Mouse (Mus musculus) megakaryocyte-erythroid progenitor cell, adult 5-6 weeks (primary cell): ENCODE data around the gene Emilin3. TPM values are rescaled to one million over a fixed set of nuclear protein-coding genes. Genes with fewer than 3 reads are reported as not detected.
"Not testable (repeated sequence)": the region's sequence is repeated elsewhere in the genome, so short reads cannot be mapped to it uniquely, and the experiment has no call there.

ENCODE experiments used
- ATAC-seq: replicated peaks from 2 replicates; pipeline ENCODE4 v1.8.0; 2016; ENCODE audit warnings: mild to moderate bottlenecking, inconsistent platforms; ENCODE audit not compliant: severe bottlenecking, poor library complexity, low FRiP score, low TSS enrichment
- total RNA-seq, 2 experiments: library from RNA; stranded (forward) in 1 of 2; stranded (reverse) in 1 of 2; fragments of 200-1000, 215-1000 nt in 1 of 2; fragments of >200 nt in 1 of 2; fragmentation: Nextera tagmentation in 1 of 2; gene quantifications; 2 replicates each; pipeline ENCODE4 v1.2.3; 2014 to 2017

Emilin3 gene
- total RNA-seq (2014; fragmentation: Nextera tagmentation) (not detected in 2 replicates), total RNA-seq (2017) (not detected in 2 replicates)

DNA sequence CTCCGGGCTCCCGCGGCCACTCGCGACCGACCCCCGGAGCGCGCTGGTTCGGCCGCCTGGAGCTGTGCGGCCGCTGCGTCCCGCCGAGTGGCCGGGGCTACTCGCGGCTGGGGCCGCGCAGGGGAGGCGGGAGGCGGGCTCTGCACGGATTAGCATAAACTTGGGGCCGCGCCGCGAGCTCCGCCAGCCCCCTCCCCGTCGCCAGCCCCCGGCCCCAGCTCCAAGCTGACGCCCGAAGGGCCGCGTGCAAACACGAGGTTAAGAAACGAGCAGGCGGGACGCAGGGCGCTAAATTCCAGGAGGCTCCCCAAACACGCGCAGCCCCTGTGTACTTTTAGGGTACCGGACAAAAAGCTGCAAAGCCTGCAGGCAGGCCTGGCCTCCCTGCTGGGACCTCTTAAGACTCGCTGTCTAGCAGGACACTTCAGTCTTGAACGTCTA is at the start of gene Emilin3:
TSS of gene Emilin3 (minus strand) at position 98 of the 441 bp plus-strand sequence.
- no peak for ATAC-seq

DNA sequence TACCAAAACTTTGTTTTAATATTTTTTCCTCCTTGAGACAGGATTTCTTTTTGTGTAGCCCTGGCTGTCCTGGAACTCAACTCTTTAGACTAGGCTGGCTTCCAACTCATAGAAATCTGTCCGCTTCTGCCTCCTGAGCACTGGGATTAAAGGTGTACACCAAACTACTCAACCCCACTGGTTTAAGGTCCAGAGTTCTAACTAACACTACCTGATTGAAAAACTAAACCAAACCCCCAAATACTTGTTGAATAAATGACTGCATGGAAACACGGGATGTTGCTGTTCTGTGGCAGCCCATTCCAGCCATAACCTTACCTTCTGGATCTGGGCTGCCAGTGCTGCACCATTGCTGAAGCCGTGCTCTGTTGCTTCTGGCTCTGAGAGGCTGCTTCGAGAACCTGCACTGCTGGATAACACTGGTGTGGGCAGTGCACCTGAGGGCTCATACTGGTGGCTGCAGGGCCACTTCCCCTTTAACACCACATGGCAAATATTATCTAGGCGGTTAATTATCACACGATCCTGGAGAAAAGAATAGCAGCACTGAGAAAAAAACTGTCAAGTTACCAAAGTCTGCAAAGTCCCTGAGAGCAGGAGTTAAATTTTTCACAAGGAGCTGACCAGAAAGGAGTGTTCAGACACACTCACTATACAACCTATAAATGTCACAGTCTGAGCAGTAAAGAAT is 49.0 kb upstream of the Emilin3 start:
- ATAC-seq, result peak; percentile 37

DNA sequence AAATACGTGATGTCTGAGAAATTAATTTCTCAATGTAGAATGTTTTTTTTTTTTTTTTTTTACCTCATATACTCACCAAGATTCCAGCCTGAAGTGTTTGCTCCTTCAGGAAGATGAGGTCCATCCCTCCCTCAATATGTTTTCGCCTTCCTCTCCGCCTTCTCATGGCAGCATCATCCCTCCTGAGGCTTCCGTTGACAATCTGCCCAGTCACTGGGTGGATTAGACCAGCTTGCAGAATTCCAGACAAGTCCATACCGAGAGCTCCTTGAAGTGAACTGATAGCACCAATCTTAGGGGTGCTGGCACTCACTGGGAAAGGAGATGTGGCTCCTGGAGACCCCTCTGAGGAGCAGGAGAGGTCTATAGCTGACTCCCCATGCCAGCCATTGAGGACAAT is 47.8 kb upstream of the Emilin3 start:
- ATAC-seq, result no peak

DNA sequence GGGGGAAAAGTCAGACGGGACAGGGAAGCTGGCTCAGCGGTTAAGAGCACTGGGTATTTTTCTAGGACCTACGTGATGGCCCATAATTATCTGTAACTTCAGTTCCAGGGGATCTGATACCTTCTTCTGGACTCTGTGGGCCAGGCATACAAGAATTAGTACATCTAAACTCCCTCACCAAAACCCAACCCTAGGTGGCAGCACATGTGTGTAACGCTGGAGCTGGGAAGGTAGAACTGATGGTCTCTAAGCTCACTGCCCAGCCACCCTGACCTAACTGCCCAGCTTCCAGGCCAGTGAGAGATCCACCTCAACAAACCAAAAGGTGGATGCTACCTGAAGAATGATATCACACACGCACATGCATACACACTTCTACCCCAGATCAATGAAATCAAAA is 46.6 kb upstream of the Emilin3 start:
- ATAC-seq, result no peak

DNA sequence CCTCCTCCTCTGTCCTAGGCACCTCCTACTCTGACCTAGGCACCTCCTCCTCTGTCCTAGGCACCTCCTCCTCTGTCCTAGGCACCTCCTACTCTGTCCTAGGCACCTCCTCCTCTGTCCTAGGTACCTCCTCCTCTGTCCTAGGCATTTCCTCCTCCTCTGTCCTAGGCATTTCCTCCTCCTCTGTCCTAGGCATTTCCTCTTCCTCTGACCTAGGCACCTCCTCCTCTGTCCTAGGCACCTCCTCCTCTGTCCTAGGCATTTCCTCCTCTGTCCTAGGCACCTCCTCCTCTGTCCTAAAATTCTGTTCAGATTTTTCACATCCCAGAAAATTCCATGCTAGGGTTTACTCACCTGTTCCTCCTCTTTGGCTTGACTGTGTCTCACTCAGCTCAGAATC is 45.7 kb upstream of the Emilin3 start:
- ATAC-seq, result not testable (repeated sequence)

DNA sequence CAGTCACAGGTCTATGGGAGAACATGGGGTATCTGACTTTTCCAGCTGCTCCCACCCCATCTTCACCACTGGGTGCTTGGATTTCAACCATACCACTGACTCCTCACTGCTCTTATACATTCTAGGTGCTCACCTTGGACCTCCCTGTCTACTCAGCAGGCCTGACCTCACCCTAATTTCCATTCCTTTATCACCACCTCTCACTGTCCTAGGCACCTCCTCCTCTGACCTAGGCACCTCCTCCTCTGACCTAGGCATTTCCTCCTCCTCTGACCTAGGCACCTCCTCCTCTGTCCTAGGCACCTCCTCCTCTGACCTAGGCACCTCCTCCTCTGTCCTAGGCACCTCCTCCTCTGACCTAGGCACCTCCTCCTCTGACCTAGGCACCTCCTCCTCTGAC is 45.2 kb upstream of the Emilin3 start:
- 0 out of 2 replicates have a peak, but pooled peaks have one; percentile 15 for ATAC-seq

DNA sequence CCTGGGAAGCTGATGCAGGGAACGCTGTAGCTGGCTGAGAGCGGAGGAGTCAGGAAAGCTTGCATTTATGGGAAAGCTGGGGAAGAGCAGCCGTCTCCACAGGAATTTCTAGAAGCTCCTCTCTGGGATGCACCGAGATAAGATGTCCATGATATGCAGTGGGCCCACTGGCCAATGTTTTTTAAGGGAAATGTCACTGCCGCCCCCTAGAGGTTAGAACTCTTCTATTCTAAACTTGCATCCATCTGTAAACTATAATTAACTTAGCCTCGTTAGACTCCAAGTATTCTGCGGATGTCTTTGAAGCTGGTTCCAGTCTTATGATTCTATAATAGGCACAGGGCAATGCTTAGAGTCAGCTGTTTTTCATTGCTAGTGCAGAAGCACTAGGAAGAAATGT is 43.2 kb upstream of the Emilin3 start:
- ATAC-seq, result no peak

DNA sequence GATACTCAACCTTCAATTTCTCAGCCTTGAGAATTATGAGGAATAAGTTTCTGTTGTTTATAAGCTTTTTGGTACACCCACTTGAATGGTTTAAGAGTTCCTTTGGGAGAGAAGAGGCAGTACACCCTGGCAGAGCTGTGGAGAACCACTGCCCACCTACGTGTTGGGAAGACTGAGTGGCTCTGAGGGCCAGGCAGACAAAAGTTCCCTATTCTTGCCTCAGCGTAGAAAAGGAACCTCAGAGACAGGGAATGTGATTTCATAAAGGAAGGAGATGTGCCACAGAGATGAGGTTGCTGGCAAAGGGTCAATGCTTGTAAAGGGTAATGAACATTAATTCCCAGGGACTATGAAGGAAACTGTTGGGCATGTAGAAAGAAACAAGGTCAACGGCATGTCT is 42.4 kb upstream of the Emilin3 start:
- no peak for ATAC-seq

DNA sequence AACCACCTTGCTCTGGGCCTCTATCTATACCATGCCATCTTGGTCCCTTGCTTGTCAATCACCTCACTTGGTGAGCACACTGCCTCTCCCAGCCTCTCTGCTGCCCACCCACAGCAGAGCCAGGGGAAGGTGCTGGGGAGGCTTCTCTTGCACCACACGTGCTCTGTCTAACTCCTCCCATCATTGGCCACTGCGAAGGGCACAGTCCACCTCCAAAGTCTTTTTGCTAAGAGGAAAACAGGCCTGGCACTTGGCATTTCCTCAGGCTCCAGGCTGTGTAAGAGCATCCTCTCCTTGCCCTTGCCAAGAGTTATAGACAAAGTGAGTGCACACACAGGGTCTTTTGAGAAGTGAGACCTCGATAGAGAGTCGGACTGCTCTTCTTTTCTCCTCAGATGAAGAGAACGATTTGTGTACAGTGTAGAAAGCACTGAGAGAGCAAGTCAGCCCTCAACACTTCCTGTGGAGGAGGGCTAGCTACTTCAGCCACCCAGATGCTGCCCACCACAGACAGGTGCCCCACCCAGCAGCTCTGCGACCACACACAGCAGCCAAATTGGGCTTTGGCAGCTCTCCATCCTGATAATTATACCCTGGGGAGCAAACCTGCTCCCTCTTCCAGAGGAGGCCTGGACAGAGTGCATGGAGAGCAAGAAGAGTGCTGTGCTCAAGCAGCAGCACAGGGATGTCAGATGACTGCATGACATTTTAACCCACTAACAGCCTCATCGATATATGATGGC is 41.2 kb upstream of the Emilin3 start:
- peak; percentile 34; the same call in 1 of the 2 replicates for ATAC-seq

DNA sequence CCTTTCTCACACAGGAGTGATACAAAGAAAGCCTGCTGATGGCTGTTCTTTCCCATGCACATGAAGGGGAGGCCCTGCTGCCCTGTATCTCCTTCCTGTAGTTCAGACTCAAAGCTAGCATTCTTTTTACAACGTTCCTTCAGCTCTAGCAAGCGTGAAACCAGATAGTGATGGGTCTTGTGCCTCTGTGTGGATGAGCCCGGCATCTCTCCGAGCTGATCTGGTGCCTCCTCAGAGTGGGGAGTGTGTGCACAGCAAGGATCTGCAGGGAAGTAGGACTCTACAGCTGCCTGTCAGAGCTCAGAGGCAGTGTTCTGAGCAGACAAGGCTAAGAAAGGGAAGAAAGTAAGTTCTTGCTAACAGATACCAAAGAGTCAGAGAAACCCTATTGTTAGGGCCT is 39.5 kb upstream of the Emilin3 start:
- ATAC-seq, result no peak

DNA sequence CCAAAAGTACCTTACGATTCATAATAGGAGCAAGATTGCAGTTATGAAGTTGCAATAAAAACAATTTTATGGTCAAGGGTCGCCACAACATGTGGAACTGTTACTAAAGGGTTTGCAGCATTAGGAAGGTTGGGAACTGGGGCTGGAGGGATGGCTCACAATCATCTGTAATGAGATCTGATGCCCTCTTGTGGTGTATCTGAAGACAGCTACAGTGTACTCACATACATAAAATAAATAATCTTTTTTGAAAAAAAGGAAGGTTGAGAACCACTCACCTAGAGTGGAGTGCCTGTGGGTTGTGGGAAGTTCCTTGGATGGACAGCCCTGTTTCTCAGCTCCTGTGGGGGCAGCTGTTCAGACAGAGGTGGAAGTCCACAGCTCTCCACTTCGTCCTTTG is 30.3 kb upstream of the Emilin3 start:
- ATAC-seq, result no peak

DNA sequence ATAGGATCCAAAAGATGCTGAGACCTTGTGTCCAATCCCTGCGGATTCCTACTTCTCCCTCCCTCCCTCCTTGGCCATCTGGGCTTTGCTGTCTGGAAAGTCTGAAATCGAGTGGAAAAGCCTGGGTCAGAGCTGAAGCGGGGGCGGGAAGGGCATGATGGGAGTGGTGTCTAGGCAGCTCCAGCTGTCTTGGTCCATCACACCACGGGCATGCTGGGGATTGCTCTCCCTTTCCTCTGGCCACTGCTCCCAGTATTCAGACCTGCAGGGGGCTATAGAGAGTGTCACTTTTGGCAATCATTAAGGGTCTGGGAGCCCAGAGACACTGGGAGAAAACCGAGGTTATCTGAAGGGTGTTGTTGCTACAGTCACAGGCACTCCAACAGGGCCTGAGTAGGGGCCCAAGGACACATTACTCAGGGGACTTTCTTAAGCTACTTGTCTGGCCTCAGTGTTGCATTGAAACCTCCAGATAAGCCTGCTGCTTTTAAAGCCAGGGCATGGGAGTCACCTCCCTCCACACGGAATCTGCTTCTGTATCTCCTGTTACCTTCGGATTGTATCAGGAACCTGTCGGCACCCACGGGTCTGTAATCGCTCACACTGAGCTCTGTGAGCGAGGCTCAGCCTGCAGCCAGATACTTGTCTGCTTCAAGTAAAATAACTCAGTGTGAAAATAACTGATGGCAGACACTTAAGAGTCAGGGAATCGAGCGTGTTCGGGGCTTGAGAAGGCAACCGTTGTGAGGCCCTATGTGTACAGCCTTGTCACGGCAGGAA is 29.0 kb upstream of the Emilin3 start:
- no peak for ATAC-seq

DNA sequence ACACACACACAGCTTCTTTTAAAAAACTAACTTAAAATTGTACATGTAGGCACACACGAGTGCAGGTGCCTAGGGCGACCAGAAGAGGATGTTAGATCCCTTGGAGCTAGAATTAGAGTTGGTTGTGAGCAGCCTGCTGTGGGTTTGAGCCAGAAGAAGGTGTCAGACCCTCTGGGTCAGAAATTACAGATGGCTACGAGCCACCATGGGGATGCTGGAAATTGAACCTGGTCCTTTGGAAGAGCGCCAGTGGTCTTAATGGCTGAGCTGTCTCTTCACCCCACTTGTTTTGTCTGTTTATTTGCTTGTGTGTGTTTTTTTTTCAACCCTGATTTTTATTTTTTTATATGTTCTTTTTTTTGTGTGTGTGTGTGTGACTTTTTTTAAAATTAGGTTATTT is 22.3 kb upstream of the Emilin3 start:
- no peak for ATAC-seq

DNA sequence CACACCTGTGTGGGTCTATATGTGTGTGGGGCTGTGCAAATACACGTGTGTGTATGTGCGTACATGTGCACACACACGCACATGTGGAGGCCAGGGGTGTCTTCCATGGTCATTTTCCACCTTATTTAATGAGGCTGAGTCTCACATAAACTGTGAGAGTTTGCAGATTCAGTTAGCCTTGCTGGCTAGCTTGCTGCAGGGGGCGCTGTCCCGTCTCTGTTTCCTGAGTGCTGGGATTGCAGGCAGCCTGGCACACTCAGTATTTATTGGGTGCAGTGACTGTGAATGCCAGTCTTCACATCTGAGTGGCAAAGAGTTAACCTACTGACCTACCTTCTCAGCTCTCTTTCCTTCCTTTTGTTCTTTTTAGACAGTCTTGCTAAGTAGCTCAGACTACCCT is 21.8 kb upstream of the Emilin3 start:
- ATAC-seq, result peak; percentile 54; the same call in 1 of the 2 replicates

DNA sequence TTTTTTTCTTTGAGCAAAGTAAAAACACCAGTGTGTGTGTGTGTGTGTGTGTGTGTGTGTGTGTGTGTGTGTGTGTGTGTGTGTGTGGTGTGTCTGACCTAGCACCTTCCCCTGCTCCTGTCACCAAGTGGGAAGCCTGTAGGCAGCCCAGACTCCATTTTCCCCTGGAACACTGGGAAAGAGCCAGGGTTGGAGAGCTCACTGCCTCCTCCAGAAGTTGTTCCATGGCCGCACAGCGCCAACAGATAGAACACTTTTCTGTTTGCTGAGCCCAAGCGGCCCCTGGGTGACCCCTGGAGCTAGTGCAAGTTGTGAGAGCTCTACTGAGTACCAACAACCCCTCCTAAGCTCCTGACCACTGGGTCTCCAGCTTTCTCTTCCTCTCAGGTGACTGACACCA is 20.9 kb upstream of the Emilin3 start:
- no peak for ATAC-seq

DNA sequence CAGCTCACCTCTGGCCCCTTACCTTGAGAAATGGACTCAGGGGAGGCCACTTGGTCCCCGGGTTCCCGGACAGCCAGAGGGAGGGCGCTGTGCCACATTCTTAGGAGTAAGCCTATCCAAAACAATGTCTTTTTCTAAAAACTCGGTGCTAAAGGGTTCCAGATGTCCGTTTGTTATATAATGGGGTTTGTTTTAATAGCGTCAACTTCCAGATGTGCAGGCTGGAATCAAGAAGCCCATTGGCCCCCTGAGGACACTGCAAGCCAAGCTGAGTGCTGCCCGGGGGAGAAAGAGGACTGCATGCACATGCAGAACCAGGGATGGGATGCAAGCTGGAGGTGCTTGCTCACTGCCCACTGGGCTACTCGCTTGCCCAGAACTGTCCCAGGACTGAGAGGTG is 20.2 kb upstream of the Emilin3 start:
- ATAC-seq, result no peak

DNA sequence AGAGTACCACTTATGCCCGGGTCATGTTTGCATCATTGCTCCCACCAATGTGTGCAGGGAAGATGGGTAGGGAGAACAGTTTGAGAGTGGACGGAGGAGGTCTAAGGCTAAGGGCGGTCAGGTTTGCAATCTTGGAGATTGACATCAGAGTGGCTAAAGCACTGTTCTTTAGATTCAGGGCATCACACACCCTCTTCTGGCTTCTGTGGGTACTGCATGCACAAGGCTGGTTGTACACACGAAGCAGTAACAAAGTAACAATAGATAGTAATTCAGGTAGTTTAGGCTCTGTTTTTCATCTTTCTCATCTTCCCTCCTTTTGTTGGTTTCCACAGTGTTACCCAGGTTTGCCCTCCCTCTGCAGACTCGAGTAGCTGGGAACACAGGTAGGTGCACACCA is 19.2 kb upstream of the Emilin3 start:
- no peak for ATAC-seq

DNA sequence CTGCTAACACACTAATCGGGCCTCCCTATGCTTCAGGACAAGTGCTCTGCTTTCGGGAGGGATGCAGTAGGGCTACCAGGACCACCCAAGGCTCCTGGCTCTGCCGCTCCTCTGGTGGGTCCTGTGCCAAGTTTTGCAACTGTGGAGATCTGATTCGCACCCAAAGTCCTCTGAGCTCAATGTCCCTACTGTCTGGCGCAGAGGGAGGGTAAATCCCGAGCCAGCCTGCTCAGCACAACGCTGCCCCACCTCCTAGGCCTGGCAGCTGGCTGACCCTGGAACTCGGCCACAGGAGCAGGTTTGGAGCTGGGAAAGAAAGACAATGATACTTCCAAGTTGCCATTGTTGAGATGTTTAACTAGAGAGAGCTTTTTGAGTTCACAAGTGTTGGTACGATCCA is 13.1 kb upstream of the Emilin3 start:
- ATAC-seq, result no peak

DNA sequence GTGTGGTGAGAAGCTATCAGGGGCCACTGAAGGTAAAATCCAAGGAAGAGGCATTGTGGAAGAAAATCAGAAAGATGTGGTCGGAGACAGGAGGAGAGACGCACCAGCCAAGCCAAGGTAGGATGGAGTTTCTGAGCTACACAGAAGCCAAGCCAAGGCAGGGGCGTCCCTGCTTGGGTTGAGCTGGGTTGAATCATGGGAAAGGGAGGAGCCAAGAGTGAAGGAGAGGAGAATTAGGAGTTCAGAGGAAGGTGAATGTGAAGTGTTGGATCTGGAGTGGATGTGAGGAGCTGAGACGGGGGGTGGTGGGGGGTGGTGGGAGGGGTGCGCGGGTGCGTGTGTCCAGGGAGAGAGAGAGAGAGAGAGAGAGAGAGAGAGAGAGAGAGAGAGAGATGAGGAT is 9.2 kb upstream of the Emilin3 start:
- ATAC-seq, result no peak

DNA sequence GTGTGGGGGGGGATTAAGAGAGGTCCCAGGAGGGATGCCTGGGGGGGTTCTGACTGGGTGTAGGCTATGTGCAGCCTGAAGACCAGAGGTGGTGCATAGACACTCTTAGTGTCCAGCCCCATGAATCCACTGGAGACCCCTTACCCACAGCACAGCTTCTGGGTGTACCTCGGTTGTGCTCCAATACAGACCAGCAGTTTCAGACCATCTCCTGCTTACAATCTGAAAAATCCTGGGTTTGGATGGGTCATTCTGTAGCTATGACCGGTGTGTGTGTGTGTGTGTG is 6.7 kb upstream of the Emilin3 start:
- ATAC-seq, result no peak
